Mouse (Mus musculus) bone marrow macrophage, adult 2 months (primary cell): ENCODE results near the gene Tiam1. TPM values are rescaled to one million over a fixed set of nuclear protein-coding genes. Genes with fewer than 3 reads are reported as not detected.

Source experiments
- H3K27ac ChIP-seq: 2 replicates; pipeline ENCODE4 v1.5.1; 2012; ENCODE audit warnings: low read depth, low read length; ENCODE audit not compliant: insufficient read depth
- H3K4me1 ChIP-seq: 2 replicates; pipeline ENCODE4 v1.6.1; 2012; ENCODE audit warnings: low read length; ENCODE audit not compliant: control insufficient read depth, insufficient read depth
- H3K4me3 ChIP-seq: 2 replicates; pipeline ENCODE4 v1.5.1; 2012; ENCODE audit warnings: mild to moderate bottlenecking, low read length, moderate library complexity; ENCODE audit not compliant: insufficient read depth
- CTCF ChIP-seq: IDR thresholded peaks from 2 replicates; pipeline ENCODE4 v1.5.1; 2012; ENCODE audit warnings: low read depth, mild to moderate bottlenecking, low read length, moderate library complexity
- POLR2A ChIP-seq: IDR thresholded peaks from 2 replicates; pipeline ENCODE4 v1.6.1; 2012; ENCODE audit warnings: mild to moderate bottlenecking, low read depth, low read length, borderline replicate concordance
- polyA plus RNA-seq: library from polyadenylated mRNA; stranded (reverse); fragments of >200 nt; gene quantifications from 2 replicates; pipeline ENCODE4 v1.2.4, GENCODE M21; 2012; ENCODE audit not compliant: missing spikeins, insufficient read depth, insufficient read length

Tiam1 gene
- polyA plus RNA-seq, 1 experiment = 21.4 TPM

DNA sequence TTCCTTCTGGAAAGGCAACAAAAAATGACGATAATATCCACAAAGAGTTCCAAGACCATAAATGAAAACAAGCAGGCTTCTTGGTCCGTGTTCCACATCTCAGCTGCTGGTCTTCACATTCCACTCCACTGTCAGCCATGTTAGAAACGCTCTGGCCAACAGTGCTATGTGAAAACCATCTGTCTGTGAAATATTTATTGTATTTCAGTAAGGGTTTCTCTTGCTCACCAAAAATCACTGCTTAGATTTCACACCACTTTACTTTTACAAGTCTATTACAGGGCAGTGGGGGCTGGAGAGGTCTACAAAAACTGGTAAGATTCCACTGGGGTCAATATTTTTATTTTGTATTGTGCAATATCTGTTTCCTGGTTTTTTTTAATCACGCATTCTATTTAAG lies 127.5 kb downstream of the Tiam1 start:
- H3K4me3 ChIP-seq = no peak overlapping the region
- TF ChIP-seq CTCF (no peak), POLR2A (no peak)
- no peak overlapping the region for H3K27ac ChIP-seq
- no peaks in the 10 kb centered on the region for H3K4me1 ChIP-seq

GRCm38 (mm10) chr16:90014596-90014995 lies 129.0 kb downstream of the Tiam1 start:
- no peak overlapping the region for H3K4me3 ChIP-seq

DNA sequence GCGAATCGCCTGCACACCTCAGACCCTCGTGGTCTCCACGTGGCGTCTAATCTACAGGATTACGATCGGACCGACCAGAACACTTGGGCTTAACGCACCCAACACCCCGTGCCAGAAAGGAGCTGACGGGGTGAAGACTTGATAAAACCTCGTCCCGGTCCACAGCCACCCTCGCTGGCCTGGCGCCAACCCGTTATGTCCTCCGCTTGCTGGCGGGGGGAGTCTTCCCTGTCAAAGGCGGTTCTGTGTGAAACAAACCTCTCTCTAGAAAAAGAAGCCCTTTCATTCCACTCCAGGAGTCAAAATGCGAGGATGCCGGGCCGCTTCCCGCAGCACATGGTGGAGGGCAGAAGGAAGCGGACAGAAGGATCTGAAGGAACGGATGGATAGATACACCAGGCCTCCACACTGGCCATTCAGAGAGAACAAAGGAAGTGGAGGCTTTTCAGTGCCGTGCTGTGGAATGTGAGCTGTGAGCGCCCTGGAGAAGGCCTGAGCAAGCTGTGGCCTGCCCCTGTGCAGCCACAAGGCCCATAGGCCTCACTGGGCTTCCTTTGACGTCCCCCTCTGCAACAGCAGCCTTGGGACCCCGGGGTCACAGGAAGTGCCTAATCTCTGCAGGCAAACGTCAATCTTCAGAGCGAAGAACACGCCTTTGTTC lies 131.9 kb downstream of the Tiam1 start:
- no peak for TF ChIP-seq CTCF
- TF ChIP-seq POLR2A = no peak
- no peak overlapping the region for H3K4me3 ChIP-seq
- H3K4me1 ChIP-seq = no peaks in the 10 kb centered on the region
- no peak overlapping the region for H3K27ac ChIP-seq

More at GRCm38 (mm10) chr16:90014596-90014995, 129.0 kb downstream of the Tiam1 start:
- Histone ChIP-seq H3K4me1 (no peaks in the 10 kb centered on the region), H3K27ac (no peak overlapping the region)
- TF ChIP-seq POLR2A = no peak
- no peak for TF ChIP-seq CTCF

GRCm38 (mm10) chr16:90008504-90008903 lies 135.1 kb downstream of the Tiam1 start:
- TF ChIP-seq POLR2A (no peak), CTCF (no peak)
- no peaks in the 10 kb centered on the region for H3K4me1 ChIP-seq
- no peak overlapping the region for H3K4me3 ChIP-seq
- H3K27ac ChIP-seq = no peak overlapping the region

- Histone ChIP-seq H3K27ac (no peak overlapping the region), H3K4me3 (no peak overlapping the region), H3K4me1 (no peaks in the 10 kb centered on the region)
- TF ChIP-seq CTCF (no peak), POLR2A (no peak)
Measured at GRCm38 (mm10) chr16:90007391-90007977, 136.1 kb downstream of the Tiam1 start.

- no peaks in the 10 kb centered on the region for H3K4me1 ChIP-seq
- H3K4me3 ChIP-seq = no peak overlapping the region
- no peak overlapping the region for H3K27ac ChIP-seq
- no peak for TF ChIP-seq POLR2A
Measured at GRCm38 (mm10) chr16:90003556-90003955, 140.0 kb downstream of the Tiam1 start.

DNA sequence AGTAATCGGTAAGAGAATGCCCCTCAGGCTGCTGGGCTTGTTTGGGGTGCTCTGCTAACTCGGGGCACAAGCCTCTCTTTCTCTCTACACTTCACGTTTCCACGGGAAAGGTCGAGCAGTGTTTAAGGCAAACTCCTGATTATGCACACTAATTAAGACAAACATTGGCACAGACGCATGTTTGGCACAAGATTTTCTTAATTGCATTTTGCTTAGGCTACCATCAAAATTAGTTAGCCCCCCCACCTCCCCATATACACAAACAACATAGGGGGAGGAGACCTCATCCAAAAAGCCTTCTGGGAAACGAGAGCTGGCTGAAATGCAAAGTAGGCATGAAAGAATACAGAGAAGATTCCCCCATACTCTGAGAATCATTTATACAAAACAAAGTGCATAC lies 148.4 kb downstream of the Tiam1 start:
- Histone ChIP-seq H3K27ac (no peak overlapping the region), H3K4me1 (peaks cover 3% of the 10 kb centered on the region; the same call in 1 of the 2 replicates), H3K4me3 (no peak overlapping the region)
- TF ChIP-seq POLR2A = no peak
- no peak for TF ChIP-seq CTCF

- Histone ChIP-seq H3K4me3 (no peak overlapping the region), H3K27ac (no peak overlapping the region), H3K4me1 (peaks cover 3% of the 10 kb centered on the region; the same call in 1 of the 2 replicates)
- TF ChIP-seq POLR2A (no peak), CTCF (no peak)
Measured at GRCm38 (mm10) chr16:89993991-89994825, 149.4 kb downstream of the Tiam1 start.

- no peak overlapping the region for H3K4me3 ChIP-seq
- no peak overlapping the region for H3K27ac ChIP-seq
- peaks cover 3% of the 10 kb centered on the region; the same call in 1 of the 2 replicates for H3K4me1 ChIP-seq
- no peak for TF ChIP-seq CTCF
Measured at GRCm38 (mm10) chr16:89993506-89993905, 150.1 kb downstream of the Tiam1 start.

GRCm38 (mm10) chr16:89991701-89992152 lies 151.8 kb downstream of the Tiam1 start:
- no peak overlapping the region for H3K4me3 ChIP-seq
- TF ChIP-seq POLR2A (no peak), CTCF (no peak)
- H3K27ac ChIP-seq = no peak overlapping the region
- peaks cover 3% of the 10 kb centered on the region; the same call in 1 of the 2 replicates for H3K4me1 ChIP-seq
